Mouse (Mus musculus): ENCODE measurements at regions not wholly inside any gene's neighbourhood (a gene's known extent, or its start where the extent isn't known, plus 50 kb on each side); places are given as distances from the start of the nearest gene placed in this dataset.

DNA sequence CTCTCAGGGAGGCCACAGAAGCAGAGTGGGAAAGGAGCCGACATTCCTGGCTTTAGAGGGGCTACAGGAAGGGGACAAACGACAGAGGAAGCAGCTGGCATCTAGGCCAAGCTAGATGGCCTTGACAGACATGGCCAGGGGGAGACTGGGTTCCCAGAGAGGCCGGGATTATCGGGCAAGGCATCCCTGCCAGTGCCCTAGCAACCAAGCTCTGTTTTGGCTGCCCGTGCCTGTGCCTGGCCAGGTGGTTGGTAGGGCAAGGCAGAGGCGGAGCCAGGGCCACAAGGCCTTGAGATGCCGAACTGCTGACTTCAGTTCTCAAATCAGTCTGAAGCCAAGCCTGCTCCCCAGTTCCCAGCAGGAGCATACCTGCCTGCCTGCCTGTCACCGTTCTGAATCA lies 142.7 kb downstream of the Vegfa start:
- no peak for DNase-seq (ENCODE audit: low spot score)

DNA sequence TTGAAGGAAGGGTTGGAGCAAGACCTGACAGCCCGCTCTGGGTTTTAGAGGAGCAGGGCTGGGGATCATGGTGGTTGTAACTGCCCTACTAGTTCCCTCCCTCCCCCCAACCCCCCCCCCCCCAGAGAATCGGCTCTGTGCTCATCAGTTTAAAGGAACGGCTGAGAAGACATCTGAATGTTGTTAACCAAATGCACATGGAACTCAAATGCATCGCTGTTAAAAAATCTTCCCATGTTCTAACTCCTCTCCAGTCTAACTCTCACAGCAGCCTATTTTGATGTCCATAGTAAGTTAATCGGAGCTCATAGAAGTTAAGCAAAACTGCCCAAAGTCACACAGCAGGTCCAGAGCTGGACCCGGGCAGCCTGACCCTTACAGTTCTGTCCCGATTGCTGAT lies 143.1 kb downstream of the Vegfa start:
- DNase-seq (ENCODE audit: low spot score) = no peak

DNA sequence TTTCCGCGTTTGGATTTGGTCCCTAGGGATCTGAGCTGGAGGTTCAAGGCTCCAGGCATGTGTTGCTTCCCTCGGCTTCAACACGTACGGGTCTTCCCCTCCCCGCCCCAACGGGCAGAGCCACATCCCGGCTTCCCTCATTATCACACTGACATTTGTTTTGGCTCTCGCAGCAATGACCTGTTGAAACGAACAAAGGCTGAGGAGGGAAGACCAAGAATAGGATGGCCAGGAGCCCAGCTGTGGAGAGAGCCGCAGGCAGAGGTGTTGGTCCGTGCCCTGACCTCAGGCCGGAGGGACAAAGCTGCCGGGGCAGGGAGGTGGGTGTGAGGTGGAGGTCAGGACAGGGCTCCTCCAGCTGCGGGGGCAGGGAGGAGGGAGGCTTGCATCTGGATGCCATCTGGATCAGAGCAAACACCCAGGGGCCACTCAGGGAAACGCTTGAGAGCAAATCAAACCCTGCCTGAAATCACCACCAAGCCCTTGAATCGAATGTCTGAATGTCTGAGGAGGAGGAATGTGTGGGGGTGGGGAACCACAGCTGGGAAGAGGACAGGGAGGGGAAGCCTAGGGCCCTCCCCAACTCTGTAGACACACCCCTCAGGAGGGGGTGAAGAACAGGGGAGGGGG lies 145.6 kb downstream of the Vegfa start:
- DNase-seq (ENCODE audit: low spot score) = no peak

DNA sequence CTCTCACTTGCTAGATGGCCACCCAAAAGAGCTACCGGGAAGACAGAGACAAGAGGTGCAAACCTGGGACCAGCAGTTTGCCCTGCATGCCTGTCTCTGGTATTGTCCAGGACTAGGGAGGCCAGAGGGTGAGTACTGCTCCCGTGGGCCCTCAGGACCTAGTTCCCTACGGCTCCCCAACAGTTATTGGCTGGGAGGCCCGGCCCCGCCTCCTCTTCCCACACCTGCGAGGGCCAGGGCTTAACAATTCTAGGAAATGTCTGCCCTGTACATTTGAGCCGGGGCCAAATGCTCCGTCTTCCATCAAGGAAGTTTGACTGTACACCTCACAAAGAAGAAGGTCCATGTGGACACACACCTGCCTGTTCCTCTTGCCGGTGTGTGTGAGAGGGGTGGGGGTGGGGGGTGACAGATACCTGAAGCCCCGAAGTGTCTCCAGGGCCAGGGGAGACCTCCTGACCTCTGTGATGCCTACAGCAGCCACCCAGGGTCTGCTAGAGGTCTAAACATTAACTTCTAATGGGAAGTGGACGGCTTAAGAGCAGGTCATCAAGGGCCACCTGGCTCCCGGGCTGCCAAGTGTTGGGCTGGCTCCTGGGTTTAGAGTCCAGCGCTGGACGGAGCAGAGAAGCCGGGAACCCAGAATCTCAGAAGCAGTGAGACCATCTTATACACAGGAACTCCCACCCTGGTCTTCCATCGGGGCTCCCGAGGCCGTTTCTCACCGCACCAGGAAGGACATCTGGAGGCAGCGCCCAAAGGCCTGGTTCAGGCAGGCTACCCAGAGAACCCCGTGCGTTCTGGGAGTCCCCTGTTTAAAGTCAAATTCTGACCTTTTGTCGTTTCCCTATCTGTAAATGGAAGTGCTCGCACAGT lies 146.5 kb downstream of the Vegfa start:
- no peak for DNase-seq (ENCODE audit: low spot score)

DNA sequence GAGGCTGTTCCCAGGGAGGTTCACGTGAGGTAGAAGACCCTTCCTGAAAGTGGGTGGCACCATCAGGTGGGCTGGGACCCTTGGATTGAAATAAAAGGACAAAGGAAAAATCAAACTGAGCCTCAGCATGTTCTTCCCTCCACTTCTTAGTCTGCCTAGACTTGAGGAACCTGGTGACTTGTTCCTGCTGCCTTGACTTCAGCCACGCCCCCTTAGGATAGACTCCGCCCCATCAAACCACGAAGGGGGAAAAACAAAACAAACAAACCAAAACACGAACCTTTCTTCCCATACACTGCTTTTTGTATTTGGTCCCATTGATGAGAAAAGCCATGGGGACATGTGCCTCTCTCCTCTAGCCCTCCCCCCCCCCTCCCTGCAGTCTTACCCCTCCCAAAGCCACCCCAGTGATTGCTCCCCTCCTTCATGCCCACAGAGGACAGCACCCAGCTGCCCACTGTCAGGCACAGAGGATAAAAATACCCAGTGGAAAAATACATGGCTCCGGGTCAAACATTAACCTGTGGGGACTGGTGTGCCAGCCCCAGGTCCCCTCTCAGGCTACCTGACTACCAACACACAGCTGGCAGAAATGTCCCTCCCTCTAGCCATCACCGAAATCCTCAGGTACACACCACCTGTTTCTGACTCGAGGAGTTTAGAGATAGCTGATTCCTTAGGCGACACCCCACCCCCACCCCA lies 148.0 kb downstream of the Vegfa start:
- DNase-seq (ENCODE audit: low spot score) = no peak

DNA sequence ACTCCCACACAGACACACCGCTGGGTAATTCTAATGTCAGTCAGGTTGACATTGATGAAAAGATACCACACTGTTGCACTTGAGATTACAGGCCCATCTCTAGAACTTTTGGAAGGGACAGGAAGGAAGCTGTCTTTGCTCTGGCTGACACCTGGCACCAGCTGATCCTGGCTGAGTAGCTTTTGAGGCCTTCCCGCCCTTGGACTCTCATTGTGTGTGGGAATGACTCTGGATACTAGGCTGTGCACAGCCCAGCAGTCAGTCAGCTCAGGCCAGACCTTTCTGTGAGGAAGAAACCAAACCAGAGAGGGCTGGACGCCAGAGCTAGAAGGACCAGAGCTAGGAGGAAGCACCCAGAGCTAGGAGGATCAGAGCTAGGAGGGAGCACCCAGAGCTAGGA lies 149.0 kb upstream of the 1600014C23Rik start:
- DNase-seq (ENCODE audit: low spot score) = no peak

DNA sequence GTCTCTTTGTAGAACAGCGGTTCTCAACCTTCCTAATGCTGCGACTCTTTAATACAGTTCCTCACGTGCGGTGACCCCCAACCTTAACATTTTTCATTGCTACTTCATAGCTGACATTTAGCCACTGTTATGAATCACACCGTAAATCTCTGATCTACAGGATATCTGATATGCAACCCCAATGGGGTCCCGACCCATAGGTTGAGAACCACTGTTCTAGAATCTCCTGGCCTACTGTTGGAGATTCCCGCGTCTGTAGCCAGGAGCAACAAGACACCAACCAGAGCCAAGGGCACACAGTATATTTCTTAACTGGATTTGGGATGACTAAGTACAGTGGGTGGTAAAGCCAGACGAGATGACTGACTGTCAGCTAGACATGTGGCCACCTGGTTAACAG lies 147.6 kb upstream of the 1600014C23Rik start:
- no peak for DNase-seq (ENCODE audit: low spot score)

DNA sequence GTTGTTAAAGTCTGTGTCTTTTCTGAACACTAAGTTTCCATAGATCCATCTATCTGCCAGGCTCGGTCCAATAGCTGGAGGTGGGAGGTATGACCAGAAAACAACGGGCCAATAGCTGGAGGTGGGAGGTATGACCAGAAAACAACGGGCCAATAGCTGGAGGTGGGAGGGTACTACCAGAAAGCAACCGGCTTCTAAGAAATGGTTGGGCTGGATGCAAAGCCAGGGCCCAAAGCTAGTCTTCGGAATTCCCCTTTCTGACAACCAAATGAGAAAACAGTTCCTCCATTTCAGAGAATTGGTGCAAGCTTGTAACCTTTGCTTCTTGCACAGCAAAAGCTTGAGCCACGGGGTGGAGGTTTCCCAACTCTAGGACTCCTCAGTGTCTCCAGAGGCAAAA lies 147.1 kb upstream of the 1600014C23Rik start:
- DNase-seq (ENCODE audit: low spot score) = no peak

DNA sequence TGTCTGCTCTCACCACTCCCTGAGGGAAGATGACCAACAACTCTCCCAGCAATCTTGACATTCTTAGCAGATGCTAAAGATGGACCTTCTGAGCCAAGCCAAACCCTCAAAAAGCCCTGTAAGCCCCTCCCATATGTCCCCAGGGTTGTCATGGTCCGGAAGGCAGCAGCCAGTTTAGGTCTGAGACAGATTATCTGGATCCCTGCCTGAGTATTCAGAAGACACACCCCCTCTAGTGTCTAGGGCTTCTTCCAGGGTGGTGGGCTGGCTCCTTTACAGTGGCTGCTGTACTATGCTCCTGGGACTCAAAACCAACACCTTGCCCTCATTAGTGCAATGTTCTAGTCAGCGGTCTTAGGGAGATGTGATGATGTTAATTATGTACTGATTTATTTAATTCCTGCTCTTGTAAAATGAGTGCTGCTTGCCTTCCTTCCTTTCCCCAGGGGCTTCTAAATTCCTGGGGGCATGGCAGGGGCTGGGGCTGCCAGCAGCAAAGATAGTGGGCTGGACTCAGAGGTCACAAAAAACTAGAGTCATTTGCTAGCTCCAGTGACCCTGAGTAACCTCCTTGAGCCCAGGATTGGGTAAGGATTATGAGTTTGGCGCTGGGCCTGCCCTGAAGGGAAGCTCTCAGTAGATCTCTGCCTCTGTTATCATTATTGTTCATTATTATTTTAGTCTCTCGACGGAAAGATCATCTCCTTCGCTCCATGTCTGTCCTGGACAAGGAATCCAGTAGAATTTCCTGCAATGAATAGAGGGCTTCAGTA lies 146.0 kb upstream of the 1600014C23Rik start:
- DNase-seq (ENCODE audit: low spot score) = no peak

DNA sequence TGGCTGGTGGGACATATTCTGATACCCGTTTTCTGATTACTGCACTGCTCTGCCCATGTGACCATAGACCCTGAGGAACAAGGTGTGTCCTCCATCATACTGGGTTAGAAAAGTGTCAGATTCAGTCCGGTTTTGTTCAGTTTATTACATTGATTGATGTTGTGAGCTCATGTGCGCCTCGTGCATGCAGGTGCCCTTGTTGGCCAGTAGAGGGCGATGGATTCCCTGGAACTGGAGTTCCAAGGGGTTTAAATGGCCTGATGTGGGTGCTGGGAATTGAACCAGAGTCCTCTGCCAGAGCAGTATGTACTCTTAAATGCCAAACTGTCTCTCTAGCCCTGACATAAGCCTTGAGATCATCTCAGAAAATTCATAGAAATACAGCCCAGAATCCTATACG lies 144.8 kb upstream of the 1600014C23Rik start:
- DNase-seq (ENCODE audit: low spot score) = no peak

DNA sequence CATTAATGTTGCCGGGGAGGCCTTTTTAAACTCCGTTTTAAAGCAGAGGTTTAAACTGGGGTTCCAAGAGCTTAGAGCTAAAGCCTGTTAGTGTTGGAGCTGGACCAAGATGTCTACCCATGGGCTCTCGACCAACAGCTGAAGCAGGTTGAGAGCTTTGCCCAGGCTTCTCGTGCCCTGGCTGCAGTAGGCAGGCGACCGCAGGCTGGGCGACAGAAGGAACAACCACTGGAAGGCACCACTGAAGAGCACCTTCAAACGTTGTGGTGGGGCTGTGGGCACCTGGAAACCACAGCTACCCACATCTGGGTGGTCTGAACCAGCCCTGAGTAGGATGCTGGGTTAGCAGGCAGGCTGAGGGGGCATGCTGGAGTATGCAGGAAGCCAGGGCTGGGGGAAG lies 141.7 kb upstream of the 1600014C23Rik start:
- no peak for DNase-seq (ENCODE audit: low spot score)

DNA sequence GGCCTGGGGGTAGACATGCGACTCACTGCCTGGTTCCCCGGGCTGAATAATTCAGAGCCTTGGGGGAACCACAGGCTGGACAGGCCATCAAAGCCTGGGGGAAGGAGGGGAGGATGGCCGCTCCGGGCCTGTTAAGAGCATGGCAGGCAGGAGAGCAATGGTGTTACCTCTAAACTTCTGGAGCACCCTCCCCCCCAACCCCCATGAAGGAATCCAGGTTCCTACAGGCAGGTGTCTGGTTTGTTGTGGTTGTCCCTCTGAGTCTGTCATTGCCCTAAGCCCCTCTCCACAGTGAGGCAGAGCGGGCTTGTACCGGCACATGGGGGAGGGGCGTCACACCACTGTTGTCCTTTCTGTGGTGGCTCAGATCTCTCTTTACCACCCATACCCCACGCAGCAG lies 140.4 kb upstream of the 1600014C23Rik start:
- no peak for DNase-seq (ENCODE audit: low spot score)

DNA sequence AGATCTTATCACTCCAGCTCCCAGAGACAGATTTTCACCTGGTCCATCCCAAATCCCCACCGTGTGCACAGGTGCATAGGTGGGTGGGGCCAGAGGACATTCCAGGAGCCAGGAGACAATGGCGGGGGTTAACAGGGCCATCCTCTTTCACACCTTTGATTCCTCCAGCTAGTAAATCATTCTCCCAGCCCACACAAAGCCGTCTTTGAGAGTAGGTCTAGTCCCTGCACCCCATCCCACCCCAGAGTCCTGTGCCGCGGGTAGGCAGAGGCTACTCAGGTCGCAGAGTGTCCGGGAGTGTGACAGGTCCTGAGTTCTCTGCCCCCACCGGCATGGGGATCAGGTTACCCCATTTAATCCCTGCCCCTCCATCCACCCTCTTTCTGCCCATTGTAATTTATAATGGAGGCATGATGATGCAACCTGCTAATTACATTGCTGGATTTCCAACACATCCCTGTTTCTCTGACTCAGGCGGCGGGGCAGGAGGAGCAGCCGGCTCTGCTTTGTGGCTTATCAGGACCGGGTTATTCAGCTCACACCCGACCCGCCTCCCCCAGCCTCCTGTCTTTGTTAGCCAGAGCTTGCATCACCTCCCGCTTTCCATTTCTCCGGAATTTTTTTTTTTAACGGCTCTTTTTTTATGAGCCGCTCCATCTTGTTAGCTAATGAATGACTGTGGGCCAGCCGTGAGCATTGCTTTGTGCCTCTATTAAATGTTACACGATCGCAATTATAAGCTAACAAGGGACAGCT lies 139.7 kb upstream of the 1600014C23Rik start:
- no peak for DNase-seq (ENCODE audit: low spot score)

DNA sequence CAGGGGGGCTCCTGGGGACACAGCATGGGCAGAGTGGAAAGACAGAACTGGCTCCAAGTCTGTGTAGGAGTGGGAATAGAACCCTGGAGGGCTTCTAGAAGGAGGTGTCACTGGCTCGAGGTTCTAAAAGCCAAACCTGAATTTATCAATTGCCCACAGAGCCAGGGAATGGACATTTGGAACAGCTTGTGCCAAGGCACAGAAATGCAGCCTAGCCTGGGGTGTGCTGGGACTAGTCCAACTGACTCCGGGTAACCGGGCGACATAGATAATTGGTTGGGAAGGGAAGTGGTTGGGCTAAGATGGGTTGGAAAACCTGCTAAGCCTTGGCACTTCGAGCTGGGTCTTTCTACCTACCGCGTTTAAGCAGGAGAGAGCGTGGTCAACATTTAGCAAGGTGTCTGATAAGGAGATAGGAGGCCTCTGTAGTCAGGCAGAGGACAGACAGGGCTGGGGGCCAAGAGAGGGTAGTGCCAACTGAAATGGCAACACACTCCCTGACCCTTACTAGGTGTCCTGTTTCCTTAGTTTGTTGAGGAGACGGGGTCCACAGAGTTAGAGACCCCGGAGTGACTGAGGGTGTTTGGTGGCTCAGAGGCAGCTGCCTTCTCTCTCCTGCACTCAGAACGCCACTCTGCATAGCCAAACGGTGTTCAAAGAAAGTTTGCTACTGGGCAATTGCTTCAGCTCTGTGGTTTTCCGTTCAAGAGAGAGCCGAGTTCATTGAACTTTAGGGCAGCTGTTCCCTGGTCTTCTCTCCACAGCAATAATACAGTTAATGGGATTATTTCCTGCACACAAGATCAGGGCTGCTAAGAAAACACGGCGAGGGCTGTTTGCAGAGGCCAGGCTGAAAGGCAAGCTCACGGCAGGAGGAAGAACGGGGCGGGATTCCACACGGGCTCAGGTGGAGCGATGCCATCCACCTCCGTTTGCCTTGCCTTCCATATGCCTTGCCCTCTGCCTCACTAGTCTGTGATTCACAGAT lies 138.3 kb upstream of the 1600014C23Rik start:
- no peak for DNase-seq (ENCODE audit: low spot score)

DNA sequence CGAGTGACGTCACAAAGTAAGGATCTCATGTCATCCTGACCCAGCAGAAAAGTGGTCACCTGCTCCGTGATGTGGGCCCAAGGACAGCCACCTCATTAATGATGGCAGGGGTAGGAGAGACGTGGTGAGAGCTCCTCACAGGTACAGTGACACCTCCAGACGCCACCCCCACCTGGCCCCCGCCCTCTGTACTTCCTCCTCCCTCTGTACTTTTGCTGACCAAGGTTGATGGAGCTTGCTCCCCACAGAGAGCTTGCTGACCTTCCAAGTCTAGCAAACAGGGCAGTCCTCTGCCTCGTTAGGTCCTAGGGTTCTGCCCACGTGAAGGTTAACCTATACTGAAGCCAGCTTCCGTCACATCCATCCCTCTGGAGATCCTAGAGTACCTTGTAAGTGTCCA lies 137.4 kb upstream of the 1600014C23Rik start:
- DNase-seq (ENCODE audit: low spot score) = no peak

DNA sequence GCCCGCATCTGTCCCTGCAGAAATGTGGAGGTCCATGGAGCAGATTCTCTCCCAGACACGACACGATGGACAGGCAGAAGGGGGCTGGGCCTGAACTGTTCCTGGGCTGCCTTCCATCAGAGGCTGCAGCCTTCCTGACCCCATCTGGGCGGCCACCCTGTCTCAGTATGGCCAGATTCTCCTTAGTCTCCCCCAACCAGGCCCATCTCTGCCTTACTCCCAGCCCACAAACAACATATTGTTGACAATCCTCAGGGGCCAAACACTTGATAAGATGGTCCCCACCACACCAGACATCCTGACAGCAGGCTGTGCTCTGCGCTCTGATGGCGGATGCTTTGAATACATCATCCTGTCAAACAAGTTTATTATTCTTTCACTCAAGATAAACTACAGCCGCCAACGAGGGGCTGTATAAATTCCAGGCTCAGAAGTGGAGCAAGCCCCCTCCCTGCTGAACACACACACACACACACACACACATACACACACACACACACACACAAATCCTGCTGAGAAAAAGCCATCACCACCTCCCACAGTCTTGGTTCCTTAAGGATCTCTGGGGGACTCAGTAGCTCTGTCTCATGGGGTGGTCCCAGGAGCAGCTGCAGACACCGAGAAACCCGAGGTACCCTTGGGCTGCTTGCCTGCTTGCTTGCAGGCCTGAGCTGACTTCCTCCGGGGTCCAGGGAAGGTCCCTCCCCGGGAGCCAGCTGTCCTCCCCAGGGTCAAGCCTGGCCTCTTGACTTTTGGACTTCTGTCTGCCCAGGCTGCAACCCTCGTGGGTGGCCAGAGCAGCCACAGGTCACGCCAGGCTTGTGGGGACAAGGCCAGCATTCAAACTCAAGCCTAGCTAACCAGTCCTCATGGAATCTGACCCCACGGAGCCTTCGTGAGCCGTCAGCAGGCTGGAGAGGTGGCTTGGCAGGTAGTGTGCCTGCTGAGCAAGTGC lies 135.6 kb upstream of the 1600014C23Rik start:
- no peak for DNase-seq (ENCODE audit: low spot score)

DNA sequence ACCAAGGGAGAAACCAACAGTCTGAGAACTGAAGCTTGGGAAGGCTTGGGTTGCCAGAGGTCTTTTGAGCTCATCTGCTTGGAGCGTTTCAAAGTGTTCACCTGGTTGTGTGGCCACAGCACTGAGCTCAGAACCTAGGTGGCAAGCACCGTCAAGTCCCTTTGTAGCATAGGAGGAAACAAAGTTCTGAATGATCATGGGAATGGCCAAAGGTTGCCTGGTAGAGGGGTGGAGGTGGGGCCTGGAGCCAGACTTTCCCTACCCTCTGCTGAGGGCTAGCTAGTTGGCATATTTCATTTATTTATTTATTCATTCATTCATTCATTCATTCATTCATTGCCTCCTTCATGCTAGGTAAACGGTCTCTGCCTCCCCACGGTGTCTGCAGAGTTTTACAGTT lies 134.9 kb upstream of the 1600014C23Rik start:
- no peak for DNase-seq (ENCODE audit: low spot score)

DNA sequence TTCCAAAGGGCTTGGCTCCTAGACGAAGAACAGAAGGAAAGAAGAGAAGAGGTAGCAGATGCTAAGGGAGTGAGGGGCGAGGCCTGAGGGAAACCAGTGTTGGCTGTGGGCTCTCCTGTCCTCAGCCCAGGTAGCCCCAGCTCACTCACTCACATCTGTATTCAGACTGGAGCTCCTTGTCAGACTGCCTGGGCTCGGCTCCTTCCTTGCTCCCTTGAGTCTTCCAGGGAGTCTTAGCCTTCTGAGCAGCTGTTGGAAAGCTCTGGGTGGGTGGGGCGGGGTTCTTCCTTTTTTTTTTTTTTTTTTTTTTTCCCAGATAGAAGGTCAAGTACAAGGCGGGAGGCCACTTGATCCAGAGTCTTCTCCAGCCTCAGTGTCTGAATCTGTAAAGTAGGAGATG lies 134.1 kb upstream of the 1600014C23Rik start:
- DNase-seq (ENCODE audit: low spot score) = no peak

Measured in testis, postnatal 10 days (tissue).